Mouse (Mus musculus) embryo, embryonic 10.5 days (tissue): ENCODE results near the gene Acr.

ENCODE experiments used
- DNase-seq: peaks from one replicate; pipeline ENCODE4 v3.0.0-alpha.2; 2015; ENCODE audit warnings: low spot score

Acr gene

GRCm38 (mm10) chr15:89568114-89568513, at the start of gene Acr:
Gene Acr (plus strand): TSS chr15:89568326.
- no peak for DNase-seq

- DNase-seq: no peak
Observed at GRCm38 (mm10) chr15:89521951-89522350, 46.2 kb upstream of the Acr start.

- DNase-seq: no peak
Observed at GRCm38 (mm10) chr15:89522566-89523282, 45.4 kb upstream of the Acr start.

- peak; percentile 18 for DNase-seq
Observed at GRCm38 (mm10) chr15:89523283-89523832, 44.8 kb upstream of the Acr start.

- no peak for DNase-seq
Observed at GRCm38 (mm10) chr15:89524001-89524571, 44.0 kb upstream of the Acr start.

GRCm38 (mm10) chr15:89524611-89525415, 43.3 kb upstream of the Acr start:
- no peak for DNase-seq

- DNase-seq: no peak
Observed at GRCm38 (mm10) chr15:89525464-89525863, 42.7 kb upstream of the Acr start.

GRCm38 (mm10) chr15:89525896-89526295, 42.2 kb upstream of the Acr start:
- no peak for DNase-seq

GRCm38 (mm10) chr15:89526776-89527325, 41.3 kb upstream of the Acr start:
- DNase-seq: no peak

GRCm38 (mm10) chr15:89527466-89527865, 40.7 kb upstream of the Acr start:
- DNase-seq: no peak

GRCm38 (mm10) chr15:89528201-89528850, 39.8 kb upstream of the Acr start:
- no peak for DNase-seq

GRCm38 (mm10) chr15:89528923-89529322, 39.2 kb upstream of the Acr start:
- DNase-seq: no peak

- peak; percentile 85 for DNase-seq
Observed at GRCm38 (mm10) chr15:89530336-89530735, 37.8 kb upstream of the Acr start.

GRCm38 (mm10) chr15:89531399-89531798, 36.7 kb upstream of the Acr start:
- no peak for DNase-seq

- DNase-seq: peak; percentile 84
Observed at GRCm38 (mm10) chr15:89532026-89532923, 35.9 kb upstream of the Acr start.

GRCm38 (mm10) chr15:89532924-89533842, 34.9 kb upstream of the Acr start:
- DNase-seq: no peak

GRCm38 (mm10) chr15:89533843-89534207, 34.3 kb upstream of the Acr start:
- DNase-seq: no peak

GRCm38 (mm10) chr15:89544171-89544570, 24.0 kb upstream of the Acr start:
- DNase-seq: no peak

- DNase-seq: no peak
Observed at GRCm38 (mm10) chr15:89547321-89547720, 20.8 kb upstream of the Acr start.
